Mouse (Mus musculus) E14TG2a.4 (cell line): ENCODE measurements at regions not wholly inside any gene's neighbourhood (a gene's known extent, or its start where the extent isn't known, plus 50 kb on each side); places are given as distances from the start of the nearest gene placed in this dataset.

Source experiments
- H3K27me3 ChIP-seq: 2 replicates; pipeline ENCODE4 v1.6.1; 2014; ENCODE audit warnings: low read length, control low read depth; ENCODE audit not compliant: insufficient read depth
- H3K36me3 ChIP-seq: 2 replicates; pipeline ENCODE4 v1.6.1; 2014; ENCODE audit warnings: low read length, control low read depth; ENCODE audit not compliant: insufficient read depth
- H3K4me1 ChIP-seq: replicated peaks from 2 replicates; pipeline ENCODE4 v1.6.1; 2014; ENCODE audit warnings: low read depth, low read length, control low read depth
- H3K4me3 ChIP-seq: replicated peaks from 2 replicates; pipeline ENCODE4 v1.5.1; 2014; ENCODE audit warnings: mild to moderate bottlenecking, low read length
- H3K9me3 ChIP-seq: 2 replicates; pipeline ENCODE4 v1.6.1; 2014; ENCODE audit warnings: low read length, control low read depth
- CTCF ChIP-seq: conservative IDR thresholded peaks from 2 replicates; pipeline ENCODE4 v1.5.1; 2014; ENCODE audit warnings: low read length
- NANOG ChIP-seq: IDR thresholded peaks from 2 replicates; pipeline ENCODE4 v1.6.1; 2014; ENCODE audit warnings: borderline replicate concordance, low read length, mixed read lengths
- POU5F1 ChIP-seq: IDR thresholded peaks from 2 replicates; pipeline ENCODE4 v1.6.1; 2014; ENCODE audit warnings: low read length, borderline replicate concordance

GRCm38 (mm10) chr13:99824625-99825024 lies 76.3 kb downstream of the Cartpt start:
- TF ChIP-seq POU5F1, result no peak
- no peak for TF ChIP-seq CTCF
- TF ChIP-seq NANOG, result no peak
- peaks cover 4% of the 10 kb centered on the region; the same call in 1 of the 2 replicates for H3K4me1 ChIP-seq
- no peaks in the 10 kb centered on the region for H3K9me3 ChIP-seq
- H3K27me3 ChIP-seq, result 0 out of 2 replicates have a peak, but pooled peaks cover 5% of the 10 kb centered on the region
- peak overlapping the region; percentile 50 for H3K4me3 ChIP-seq
- H3K36me3 ChIP-seq, result no peaks in the 10 kb centered on the region

- TF ChIP-seq POU5F1, result no peak
- TF ChIP-seq CTCF, result no peak
- no peak for TF ChIP-seq NANOG
- Histone ChIP-seq H3K9me3 (no peaks in the 10 kb centered on the region), H3K27me3 (peaks cover 3% of the 10 kb centered on the region; the same call in 1 of the 2 replicates), H3K36me3 (no peaks in the 10 kb centered on the region), H3K4me3 (no peak overlapping the region), H3K4me1 (no peaks in the 10 kb centered on the region)
Observed at GRCm38 (mm10) chr13:99816666-99817065, 84.2 kb downstream of the Cartpt start.

DNA sequence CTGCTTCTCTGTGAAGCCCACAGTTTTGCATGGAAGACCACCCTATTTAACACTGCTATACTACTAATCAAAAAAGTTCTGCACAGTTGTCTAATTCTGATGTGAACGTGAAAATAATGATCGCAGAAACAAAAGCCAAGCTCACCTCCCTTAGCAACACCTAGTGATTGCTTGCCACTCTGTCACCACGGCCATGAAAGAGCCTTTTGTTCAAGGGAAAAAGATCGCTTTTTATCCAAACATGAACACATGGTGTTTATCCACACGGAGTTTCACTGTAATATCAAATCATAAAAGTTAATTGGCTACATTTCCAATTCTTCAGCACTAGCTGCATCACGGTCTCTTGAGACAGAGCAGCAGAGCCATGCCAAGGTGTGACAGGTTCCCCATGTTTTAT lies 85.1 kb downstream of the Cartpt start:
- no peak overlapping the region for H3K4me3 ChIP-seq
- no peaks in the 10 kb centered on the region for H3K9me3 ChIP-seq
- peaks cover 3% of the 10 kb centered on the region; the same call in 1 of the 2 replicates for H3K27me3 ChIP-seq
- no peaks in the 10 kb centered on the region for H3K36me3 ChIP-seq
- no peak for TF ChIP-seq POU5F1
- H3K4me1 ChIP-seq, result no peaks in the 10 kb centered on the region

DNA sequence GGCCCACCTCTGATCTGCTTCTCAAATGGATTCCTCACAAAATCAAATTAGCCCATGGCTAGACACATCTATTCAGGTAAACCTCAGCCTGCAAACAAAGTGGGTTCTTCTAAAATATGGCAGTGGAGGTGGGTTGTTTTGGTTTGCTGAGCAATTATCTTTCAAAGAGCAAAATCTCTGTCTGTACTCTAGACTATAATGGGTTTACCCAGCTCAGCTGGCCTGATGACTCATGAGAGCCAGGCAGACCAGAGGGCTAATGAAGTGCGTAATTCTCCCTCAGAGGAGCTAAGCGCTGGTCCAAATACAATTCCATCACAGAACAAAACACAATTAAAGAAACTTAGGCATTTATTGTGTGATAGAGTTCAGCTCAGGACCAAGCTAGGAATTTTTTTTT lies 86.1 kb downstream of the Cartpt start:
- Histone ChIP-seq H3K4me1 (no peaks in the 10 kb centered on the region; the same call in 1 of the 2 replicates), H3K36me3 (no peaks in the 10 kb centered on the region), H3K27me3 (peaks cover 3% of the 10 kb centered on the region; the same call in 1 of the 2 replicates), H3K4me3 (no peak overlapping the region), H3K9me3 (no peaks in the 10 kb centered on the region)
- no peak for TF ChIP-seq CTCF
- TF ChIP-seq POU5F1, result no peak
- no peak for TF ChIP-seq NANOG

DNA sequence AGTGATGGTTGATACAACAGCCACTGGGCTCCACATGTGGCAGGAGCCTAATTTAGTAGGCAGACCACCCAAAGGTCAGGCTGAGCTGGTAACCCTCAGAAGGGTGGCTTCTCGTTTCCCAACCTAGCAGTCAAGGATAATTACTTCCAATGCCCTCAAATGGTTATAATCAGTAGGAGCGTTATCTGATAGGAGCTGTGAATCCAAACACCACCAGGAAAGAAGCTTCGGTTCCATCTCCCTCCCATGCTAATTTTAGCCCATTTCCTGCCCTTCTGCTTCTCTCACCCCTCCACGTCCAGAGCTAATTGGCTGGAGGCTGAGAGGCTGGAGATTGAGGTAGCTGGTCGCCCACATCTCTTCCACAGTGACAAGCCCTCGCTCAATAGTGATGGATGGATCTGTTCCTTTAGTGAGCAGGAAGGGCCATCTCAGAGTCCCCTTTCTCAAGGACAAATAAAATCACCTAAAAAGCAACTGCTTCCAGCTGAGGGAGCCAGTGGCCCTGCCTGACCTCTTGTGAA lies 86.8 kb downstream of the Cartpt start:
- Histone ChIP-seq H3K36me3 (no peaks in the 10 kb centered on the region), H3K4me3 (no peak overlapping the region), H3K4me1 (no peaks in the 10 kb centered on the region; the same call in 1 of the 2 replicates), H3K9me3 (no peaks in the 10 kb centered on the region), H3K27me3 (peaks cover 3% of the 10 kb centered on the region; the same call in 1 of the 2 replicates)
- TF ChIP-seq NANOG (no peak), CTCF (no peak), POU5F1 (no peak)

DNA sequence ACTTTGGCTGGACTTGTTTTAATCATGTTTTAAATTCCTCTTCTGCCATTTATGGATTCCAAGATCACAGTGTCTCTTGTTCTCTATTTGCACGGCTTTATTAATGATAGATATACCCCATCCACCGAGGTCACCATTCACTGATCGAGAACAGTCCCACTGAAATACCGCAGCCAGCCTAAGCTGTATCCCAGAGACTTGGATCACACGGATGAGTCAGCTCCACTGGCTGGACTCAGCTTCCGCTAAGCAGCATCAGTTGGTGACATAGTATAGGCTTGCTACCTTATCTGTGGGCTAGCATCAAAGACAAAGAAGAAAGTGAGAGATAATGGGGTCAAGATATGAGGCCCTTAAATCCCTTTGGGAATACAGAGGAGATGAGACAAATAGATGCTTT lies 106.4 kb downstream of the Cartpt start:
- Histone ChIP-seq H3K4me3 (no peak overlapping the region), H3K4me1 (peaks cover 16% of the 10 kb centered on the region), H3K36me3 (no peaks in the 10 kb centered on the region), H3K27me3 (0 out of 2 replicates have a peak, but pooled peaks cover 4% of the 10 kb centered on the region), H3K9me3 (no peaks in the 10 kb centered on the region)
- no peak for TF ChIP-seq NANOG
- TF ChIP-seq CTCF, result no peak
- no peak for TF ChIP-seq POU5F1

GRCm38 (mm10) chr13:99793786-99794435 lies 107.0 kb downstream of the Cartpt start:
- Histone ChIP-seq H3K9me3 (no peaks in the 10 kb centered on the region), H3K4me1 (peaks cover 16% of the 10 kb centered on the region), H3K27me3 (0 out of 2 replicates have a peak, but pooled peaks cover 3% of the 10 kb centered on the region), H3K4me3 (no peak overlapping the region), H3K36me3 (no peaks in the 10 kb centered on the region)
- TF ChIP-seq NANOG (peak; percentile 32; the same call in 1 of the 2 replicates), POU5F1 (no peak)

GRCm38 (mm10) chr13:99793001-99793400 lies 107.9 kb downstream of the Cartpt start:
- no peaks in the 10 kb centered on the region for H3K9me3 ChIP-seq
- H3K27me3 ChIP-seq, result 0 out of 2 replicates have a peak, but pooled peaks cover under 1% of the 10 kb centered on the region
- no peak overlapping the region for H3K4me3 ChIP-seq
- peaks cover 16% of the 10 kb centered on the region for H3K4me1 ChIP-seq
- no peaks in the 10 kb centered on the region for H3K36me3 ChIP-seq
- no peak for TF ChIP-seq CTCF
- no peak for TF ChIP-seq NANOG
- no peak for TF ChIP-seq POU5F1
